Mouse (Mus musculus) macrophage (primary cell): ENCODE measurements around the gene Gm39115. TPM values are rescaled to one million over a fixed set of nuclear protein-coding genes. Genes with fewer than 3 reads are reported as not detected.
"Not testable (repeated sequence)": the region's sequence is repeated elsewhere in the genome, so short reads cannot be mapped to it uniquely, and the experiment has no call there.

Experiments
- H3K27ac ChIP-seq: fragments of 350-480 bp; formaldehyde crosslinking; 2 replicates; pipeline ENCODE4 v1.9.0; 2021
- H3K36me3 ChIP-seq: fragments of 350-480 bp; formaldehyde crosslinking; 2 replicates; pipeline ENCODE4 v1.9.0; 2021; ENCODE audit errors: inconsistent target
- H3K4me3 ChIP-seq: fragments of 350-480 bp; formaldehyde crosslinking; 2 replicates; pipeline ENCODE4 v1.9.0; 2021; ENCODE audit errors: inconsistent target
- H3K79me2 ChIP-seq: fragments of 350-480 bp; formaldehyde crosslinking; 2 replicates; pipeline ENCODE4 v1.9.0; 2021; ENCODE audit errors: inconsistent target
- WGBS: methylation state at CpG from one replicate; pipeline ENCODE4 v1.1.7; 2026; ENCODE audit warnings: inconsistent platforms; ENCODE audit not compliant: missing documents; 5-methylcytosine and 5-hydroxymethylcytosine counted together
- polyA plus RNA-seq: library from polyadenylated mRNA; stranded (reverse); fragments of 250-400 nt; gene quantifications from 3 replicates; pipeline ENCODE4 v1.2.4, GENCODE M21; 2018; ENCODE audit warnings: inconsistent platforms

Gm39115 gene
- polyA plus RNA-seq, 1 experiment from 2014 or later: not detected

DNA sequence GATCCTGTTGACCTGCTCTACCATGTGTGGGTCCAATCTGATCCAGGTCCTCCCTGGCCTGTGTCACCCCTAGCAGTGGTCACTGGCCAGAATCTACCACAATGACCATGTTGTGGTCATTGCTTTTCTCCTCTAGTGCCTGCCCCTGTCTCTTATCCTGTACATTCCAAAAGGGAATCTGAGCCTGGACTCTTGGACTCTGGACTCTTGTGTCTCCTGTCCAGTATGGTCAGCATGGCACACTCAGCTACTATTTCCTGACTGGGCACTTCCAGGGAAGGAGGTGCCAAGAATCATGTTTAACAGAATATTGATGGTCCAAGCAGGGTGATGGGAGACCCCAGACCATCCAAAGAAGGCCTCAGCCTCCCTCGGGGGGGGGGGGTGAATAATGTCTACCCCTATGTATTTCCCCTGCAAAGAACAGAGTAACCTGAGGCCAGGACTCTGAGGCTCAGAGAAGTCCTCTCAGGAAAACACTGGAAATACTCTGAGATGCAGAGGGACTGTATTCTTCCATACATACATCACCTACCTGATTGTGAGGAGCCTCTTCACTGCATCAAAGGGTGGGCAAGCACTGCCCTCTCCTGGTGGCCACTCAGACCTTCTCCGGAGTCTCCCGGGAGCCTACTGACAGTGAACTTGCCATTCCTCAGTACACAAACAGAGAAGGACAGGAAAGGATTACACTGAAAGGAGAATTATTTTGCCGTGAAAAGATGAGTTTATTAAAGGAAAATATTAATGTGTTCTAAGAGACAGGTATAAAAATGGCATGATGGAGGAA lies 1.4 kb downstream of the Gm39115 start:
- no peaks in the 10 kb centered on the region for H3K36me3 ChIP-seq
- no peak overlapping the region for H3K4me3 ChIP-seq
- WGBS: 59% methylated on average over 4 of the region's 4 CpGs
- H3K79me2 ChIP-seq: no peaks in the 10 kb centered on the region
- H3K27ac ChIP-seq: no peak overlapping the region

DNA sequence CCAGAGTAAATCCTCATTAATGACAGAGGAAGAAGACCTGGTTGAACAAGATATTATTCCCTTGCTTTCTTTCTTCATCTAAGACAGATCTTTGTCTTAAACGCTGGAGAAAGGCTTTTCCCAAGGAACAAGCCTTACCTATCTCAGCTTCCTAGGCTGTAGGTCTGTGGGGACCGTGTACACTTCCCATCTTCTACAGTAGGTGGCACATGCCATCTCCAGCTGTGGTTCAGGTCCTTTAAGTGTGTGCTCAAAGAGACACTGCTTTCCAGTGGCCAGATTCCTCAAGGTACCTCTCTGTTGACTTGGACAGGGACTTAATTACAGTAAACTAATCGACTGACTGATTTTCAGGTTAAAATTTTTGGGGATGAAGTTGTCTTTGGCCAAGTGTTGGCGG lies 7.0 kb downstream of the Gm39115 start:
- WGBS: 52% methylated on average over 4 of the region's 4 CpGs
- no peak overlapping the region for H3K27ac ChIP-seq
- H3K4me3 ChIP-seq: no peak overlapping the region
- no peaks in the 10 kb centered on the region for H3K79me2 ChIP-seq
- H3K36me3 ChIP-seq: no peaks in the 10 kb centered on the region

DNA sequence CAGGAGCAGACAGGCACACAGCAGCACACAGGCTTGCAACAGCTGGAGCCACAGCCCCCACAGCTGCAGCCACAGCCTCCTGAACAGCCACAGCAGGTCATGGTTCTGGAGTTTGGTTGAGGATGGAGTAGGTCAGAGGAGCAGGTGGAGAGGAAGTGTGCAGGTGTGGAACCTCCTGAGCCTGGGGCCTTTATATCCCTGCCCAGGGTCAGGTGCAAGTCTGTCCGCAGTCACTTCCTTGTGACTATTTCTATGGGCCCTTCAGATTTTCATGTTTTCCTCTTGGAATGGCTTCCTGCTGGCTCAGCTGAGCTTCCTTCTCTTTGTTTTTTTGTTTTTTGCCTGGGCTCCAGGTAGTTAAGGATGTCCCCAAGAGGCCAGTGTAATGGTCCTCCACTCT lies 15.2 kb downstream of the Gm39115 start, which contains the start of gene Gm45618:
Gm45618 (minus strand) TSS at position 101 of the 400 bp plus-strand sequence.
- not testable (repeated sequence) for H3K36me3 ChIP-seq, H3K27ac ChIP-seq, H3K79me2 ChIP-seq, H3K4me3 ChIP-seq
- 90% methylated on average over 1 of the region's 1 CpGs for WGBS

DNA sequence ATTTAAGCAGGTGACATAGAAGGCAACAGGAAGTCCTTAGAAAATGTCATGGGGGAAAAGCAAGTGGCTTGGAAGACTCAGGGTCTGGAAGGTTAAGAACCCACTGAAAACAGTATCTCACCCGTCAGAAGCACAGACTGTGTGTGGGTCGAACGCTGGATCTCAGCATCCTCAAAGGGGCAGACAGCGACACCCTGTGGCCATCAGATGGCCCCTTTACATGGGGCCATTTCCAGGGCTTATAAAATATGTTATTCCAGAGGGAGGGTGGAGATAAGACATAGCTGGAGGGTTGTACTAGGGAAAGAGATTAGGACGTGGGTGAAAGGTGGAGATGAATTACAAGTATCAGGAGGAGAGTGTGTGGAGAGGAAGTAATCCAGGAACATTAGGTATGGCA lies 16.2 kb downstream of the Gm39115 start:
- H3K4me3 ChIP-seq: no peak overlapping the region
- no peaks in the 10 kb centered on the region for H3K36me3 ChIP-seq
- no peaks in the 10 kb centered on the region for H3K79me2 ChIP-seq
- no peak overlapping the region for H3K27ac ChIP-seq
- 20% methylated on average over 5 of the region's 5 CpGs for WGBS

DNA sequence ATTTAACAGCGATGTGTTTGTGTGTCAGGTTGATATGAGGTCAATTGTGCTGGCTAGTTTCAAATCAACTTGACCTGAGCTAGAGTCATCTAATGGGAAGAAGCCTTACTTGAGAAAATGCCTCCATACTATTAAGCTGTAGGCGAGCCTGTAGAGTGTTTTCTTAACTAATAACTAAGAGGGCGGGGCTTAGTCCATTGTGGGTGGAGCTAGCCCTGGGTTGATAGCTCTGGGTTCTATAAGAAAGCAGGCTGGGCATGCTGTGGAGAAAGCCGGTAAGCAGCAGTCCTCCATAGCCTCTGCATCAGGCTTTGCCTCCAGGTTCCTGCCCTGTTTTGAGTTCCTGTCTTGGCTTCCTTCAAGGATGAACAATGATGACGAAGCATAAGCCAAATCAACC lies 31.1 kb downstream of the Gm39115 start:
- 54% methylated on average over 5 of the region's 5 CpGs for WGBS
- H3K36me3 ChIP-seq: no peaks in the 10 kb centered on the region
- H3K4me3 ChIP-seq: no peak overlapping the region
- H3K79me2 ChIP-seq: no peaks in the 10 kb centered on the region
- H3K27ac ChIP-seq: no peak overlapping the region

DNA sequence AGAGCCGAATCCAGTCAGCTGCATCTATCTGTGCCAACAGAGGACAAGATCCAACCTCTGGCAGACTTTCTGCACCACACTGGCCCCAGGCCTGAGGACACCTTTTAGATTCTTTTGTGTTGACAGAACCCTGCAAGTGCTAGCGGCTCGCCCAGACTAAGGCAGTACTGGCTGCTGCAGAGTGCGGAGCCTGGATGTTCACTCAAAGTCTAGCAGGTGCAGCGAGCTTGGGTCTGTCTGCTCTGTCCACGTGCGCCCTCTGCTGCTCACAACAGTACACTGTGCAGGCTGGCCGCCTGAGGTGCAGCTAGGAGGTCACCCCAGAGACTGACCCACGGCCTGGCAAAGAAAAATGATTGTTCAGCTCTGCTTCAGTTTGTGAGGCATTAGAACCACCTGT lies 38.1 kb downstream of the Gm39115 start:
- Histone ChIP-seq H3K4me3 (no peak overlapping the region), H3K79me2 (no peaks in the 10 kb centered on the region), H3K27ac (no peak overlapping the region), H3K36me3 (no peaks in the 10 kb centered on the region)
- 12% methylated on average over 8 of the region's 9 CpGs for WGBS

DNA sequence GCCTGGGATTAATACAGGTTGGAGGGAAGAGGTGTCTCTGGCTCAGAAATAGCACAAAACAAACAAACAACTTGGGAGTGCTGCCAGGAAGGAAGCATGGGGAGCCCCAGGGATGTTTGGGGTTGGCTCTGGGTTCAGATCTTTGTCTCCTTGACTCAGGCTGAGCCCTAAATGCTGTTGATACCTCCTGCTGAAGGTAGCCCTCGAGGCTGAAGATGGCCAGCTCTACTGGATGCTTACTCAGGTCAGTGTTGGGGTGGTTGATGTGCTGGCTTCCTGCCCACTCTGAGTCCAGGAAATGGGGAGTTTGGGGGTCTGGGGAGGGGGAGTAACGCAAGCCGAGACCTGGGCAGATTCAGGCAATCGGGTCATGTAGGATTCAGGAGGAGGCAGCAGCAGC lies 39.1 kb downstream of the Gm39115 start:
- H3K4me3 ChIP-seq: no peak overlapping the region
- H3K27ac ChIP-seq: no peak overlapping the region
- no peaks in the 10 kb centered on the region for H3K36me3 ChIP-seq
- WGBS: 48% methylated on average over 4 of the region's 4 CpGs
- H3K79me2 ChIP-seq: no peaks in the 10 kb centered on the region

DNA sequence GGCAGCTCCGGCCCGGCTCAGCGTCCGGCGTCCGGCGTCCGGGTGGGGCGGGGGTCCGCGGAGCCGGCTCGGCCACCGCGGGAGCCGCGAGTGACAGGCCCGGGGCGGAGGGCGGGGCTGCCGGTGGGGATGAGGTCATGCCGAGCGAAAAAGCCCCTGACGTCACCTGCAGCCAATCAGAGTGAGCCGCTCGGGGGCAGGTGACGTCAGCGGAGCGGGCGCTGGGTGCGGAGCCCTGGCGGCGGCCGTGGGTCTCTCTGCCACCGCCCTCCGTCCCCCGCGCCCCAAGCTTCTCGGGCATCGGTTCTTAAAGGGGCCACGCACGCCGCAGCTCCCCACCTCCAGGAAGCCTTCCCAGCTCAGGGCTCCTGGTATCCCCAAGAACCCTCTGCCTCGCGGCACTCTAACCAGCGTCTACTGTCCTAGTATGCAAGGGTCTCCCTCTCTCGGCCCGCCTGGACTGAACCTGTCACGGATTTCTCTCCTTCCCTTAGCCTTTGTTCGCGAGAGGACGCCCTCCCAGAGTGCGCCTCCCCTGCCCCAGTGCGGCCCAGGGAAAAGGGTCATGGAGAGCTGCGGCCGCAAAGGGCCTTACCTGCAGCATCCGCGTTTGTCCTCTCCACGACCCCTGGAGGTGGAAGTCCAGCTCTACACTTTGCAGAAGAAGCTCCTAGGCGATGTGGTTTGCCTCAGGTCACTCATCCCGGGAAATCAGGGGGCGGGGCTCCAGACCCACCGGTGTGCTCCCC lies 40.5 kb downstream of the Gm39115 start, which contains the start of gene Dusp8:
Dusp8 (minus strand) TSS at position 661 of the 749 bp plus-strand sequence.
- H3K4me3 ChIP-seq: peak within 1 kb of the TSS; percentile 18; the same call in 1 of the 2 replicates
- no peaks in the 10 kb centered on the region for H3K79me2 ChIP-seq
- no peaks in the 10 kb centered on the region for H3K36me3 ChIP-seq
- WGBS: under 1% methylated on average over 62 of the region's 63 CpGs
- H3K27ac ChIP-seq: no peak within 1 kb of the TSS

DNA sequence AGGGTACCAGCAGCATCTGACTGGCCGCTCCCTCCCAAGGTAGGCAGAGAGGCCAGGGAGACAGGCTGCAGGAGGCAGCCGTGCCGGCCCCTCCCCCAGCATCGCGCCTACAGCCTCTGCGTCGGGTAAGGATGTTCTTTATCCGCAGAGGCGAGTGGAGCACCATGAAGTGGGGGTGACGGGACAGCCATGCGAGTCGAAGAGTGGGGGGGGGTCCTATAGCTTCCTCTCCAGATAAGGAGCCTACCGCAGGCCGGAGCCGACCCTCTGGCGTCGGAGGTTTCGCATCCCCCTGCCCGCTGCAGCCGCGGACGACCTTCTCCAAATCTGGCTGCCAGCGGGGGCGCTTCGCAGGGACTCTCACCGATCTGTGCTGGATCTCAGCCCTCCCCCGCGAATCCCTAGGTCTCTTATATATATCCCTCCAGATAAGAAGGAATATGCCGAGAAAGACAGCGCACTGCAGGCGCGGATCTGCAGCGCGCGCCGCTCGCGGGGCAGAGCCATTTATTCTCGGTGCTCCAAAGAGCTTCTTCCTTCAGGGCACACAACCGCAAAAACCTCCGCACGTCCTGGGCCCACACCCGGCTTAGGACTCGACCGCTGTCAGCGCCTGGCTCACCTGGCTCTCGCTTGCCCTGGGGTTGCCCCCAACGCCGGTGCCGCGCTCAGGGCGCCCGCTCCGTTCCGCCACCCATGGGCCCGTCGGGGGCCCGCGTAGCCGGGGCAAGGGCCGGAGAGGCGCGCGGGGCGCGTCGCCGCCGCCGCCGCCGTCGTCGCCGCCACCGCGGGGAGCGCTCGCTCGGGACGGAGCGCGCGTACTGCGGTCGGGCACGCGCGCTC lies 41.3 kb downstream of the Gm39115 start:
- Histone ChIP-seq H3K27ac (no peak overlapping the region), H3K4me3 (peak overlapping the region; percentile 16; the same call in 1 of the 2 replicates), H3K36me3 (no peaks in the 10 kb centered on the region), H3K79me2 (no peaks in the 10 kb centered on the region)
- WGBS: 4% methylated on average over 89 of the region's 89 CpGs

DNA sequence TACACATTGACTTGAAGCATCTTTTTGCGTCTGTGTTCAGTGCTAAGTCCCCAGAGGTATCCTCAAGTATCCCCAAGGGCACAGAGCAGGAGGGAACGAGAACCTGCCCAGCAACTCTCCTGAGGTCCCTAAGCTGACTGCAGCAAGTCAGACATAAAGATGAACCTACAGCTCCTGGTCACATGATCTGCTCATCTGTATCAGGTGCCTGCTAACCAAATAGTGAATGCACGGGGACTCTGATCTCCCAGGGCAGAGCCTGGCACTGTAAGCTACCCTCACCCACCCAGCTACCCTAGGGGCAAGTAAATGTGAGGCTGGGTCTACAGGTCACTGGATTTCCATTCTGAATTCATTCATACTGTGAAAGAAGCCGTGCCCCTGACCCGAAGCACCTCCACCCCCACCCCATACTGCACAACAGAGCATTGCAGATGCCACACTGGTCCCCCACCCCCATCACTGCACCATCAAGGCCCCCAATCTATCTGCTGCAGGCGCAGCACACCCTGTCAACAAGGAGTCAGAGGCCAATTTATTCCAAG lies 42.1 kb downstream of the Gm39115 start:
- Histone ChIP-seq H3K27ac (no peak overlapping the region), H3K79me2 (no peaks in the 10 kb centered on the region), H3K4me3 (no peak overlapping the region), H3K36me3 (no peaks in the 10 kb centered on the region)
- WGBS: 53% methylated on average over 5 of the region's 6 CpGs

DNA sequence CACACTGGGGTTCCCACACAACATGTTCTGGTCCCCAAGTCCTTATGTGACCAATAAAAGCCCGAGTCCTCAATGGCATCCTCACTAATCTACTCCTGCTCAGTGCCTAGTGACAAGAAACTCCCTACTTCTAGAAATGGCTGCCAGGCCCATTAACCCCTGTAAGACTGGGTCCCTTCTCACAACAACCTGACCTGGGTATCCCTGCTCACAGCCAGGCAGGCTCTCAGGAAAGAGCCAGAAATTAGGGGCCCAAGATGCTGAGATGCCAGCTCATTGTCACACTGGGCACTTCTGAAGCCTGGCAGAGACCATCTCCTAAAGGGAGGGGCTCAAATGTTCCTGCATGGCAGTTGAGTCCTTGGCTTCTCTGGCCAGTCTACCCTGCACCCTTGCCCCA lies 42.8 kb downstream of the Gm39115 start:
- H3K4me3 ChIP-seq: no peak overlapping the region
- no peaks in the 10 kb centered on the region for H3K79me2 ChIP-seq
- 60% methylated on average over 1 of the region's 1 CpGs for WGBS
- H3K27ac ChIP-seq: no peak overlapping the region
- H3K36me3 ChIP-seq: no peaks in the 10 kb centered on the region

DNA sequence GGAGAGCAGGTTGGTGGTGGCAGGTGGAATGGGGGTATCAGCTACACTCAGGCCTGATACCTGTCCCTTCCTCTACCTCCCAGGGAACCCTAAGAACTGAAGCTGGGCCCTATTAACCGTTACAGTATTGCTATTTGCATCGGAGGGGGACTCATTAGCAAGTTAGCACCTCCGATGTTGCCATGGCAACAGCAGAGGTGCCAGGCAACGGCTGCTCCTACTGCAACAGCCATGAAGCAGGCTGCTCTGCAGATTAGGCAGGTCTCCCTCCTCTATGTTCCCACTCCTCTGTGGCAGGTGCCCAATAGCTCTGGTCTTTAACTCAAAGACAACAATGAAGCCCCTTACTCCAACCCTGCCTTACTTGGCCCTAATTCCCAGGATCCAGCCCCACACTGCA lies 44.0 kb downstream of the Gm39115 start:
- no peaks in the 10 kb centered on the region for H3K79me2 ChIP-seq
- 39% methylated on average over 4 of the region's 4 CpGs for WGBS
- no peak overlapping the region for H3K4me3 ChIP-seq
- H3K36me3 ChIP-seq: no peaks in the 10 kb centered on the region
- H3K27ac ChIP-seq: no peak overlapping the region

DNA sequence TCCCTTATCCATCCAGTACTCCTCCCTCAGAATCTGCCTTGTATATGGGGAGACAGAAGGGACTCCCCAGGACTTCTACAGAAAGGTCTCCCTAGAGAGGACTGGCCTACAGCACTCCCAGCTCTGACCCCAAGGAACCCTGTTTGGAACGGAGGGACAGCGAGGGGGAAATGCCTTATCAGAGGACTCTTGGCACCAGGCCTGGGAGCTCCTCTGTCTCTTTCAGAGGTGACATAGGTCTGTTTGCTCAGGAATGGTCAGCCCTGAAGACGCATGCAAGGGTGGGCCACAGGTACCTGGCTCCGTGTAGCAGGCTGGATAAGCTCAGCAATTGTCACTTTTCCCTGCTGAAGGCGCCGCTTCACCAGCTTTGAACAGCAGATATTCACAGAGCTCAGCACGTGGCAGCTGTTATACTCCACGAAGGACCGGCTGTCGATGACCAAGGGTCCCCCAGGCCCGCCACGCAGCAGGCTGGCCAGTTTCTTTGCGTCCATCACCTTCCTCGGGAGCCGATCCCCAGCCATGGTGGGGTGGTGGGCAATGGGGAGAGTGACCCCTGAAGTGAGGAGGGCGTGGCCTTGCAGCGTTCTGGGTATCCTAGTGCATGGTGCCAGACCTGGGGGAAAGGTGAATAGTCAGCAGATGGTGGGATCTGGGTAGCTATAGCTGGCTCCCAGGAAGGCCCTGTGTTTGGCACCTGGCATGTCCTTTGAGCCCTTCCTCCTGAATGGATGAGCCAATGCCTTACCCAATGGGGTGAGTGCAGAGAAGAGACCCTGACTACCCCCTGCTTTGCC lies 46.0 kb downstream of the Gm39115 start:
- H3K79me2 ChIP-seq: no peaks in the 10 kb centered on the region
- no peaks in the 10 kb centered on the region for H3K36me3 ChIP-seq
- H3K4me3 ChIP-seq: no peak overlapping the region
- 91% methylated on average over 14 of the region's 17 CpGs for WGBS
- no peak overlapping the region for H3K27ac ChIP-seq

DNA sequence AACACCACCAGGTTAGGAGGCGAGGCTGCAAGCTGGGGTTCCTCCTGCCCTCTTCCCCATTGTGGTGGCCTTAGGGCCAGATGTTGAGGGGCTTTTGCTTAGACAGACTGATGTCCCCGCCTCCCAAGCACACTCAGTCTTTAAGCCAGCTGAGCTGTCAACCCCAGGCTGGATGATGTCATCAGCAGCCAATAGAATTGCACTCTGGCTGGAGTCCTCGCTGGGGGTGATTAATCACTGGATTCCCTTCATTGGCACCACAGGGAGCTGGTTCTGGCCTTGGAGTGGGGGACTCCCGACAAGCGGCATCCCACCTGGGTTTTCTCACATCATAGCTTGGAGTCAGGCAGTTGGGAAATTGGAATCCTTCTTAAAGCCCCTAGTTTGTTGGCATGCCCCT lies 46.9 kb downstream of the Gm39115 start:
- Histone ChIP-seq H3K79me2 (no peaks in the 10 kb centered on the region), H3K4me3 (no peak overlapping the region), H3K36me3 (no peaks in the 10 kb centered on the region), H3K27ac (no peak overlapping the region)
- WGBS: 27% methylated on average over 5 of the region's 5 CpGs
